Mouse (Mus musculus): Measurements from ENCODE around the gene Slc23a4. TPM values are rescaled to one million over a fixed set of nuclear protein-coding genes. Genes with fewer than 3 reads are reported as not detected.

Gene Slc23a4
- polyA plus RNA-seq, 1 experiment from 2014 or later: 0.25 TPM

- H3K4me3 ChIP-seq: no peak overlapping the region
- DNase-seq (ENCODE audit: low spot score): no peak
- H3K27ac ChIP-seq (replicated peaks): no peak overlapping the region
- H3K27me3 ChIP-seq (ENCODE audit: low read depth, poor library complexity, severe bottlenecking): peaks cover 20% of the 10 kb centered on the region; the same call in 1 of the 2 replicates
- no peaks in the 10 kb centered on the region for H3K36me3 ChIP-seq
- H3K9me3 ChIP-seq (replicated peaks): peaks cover 6% of the 10 kb centered on the region; the same call in 1 of the 2 replicates
- WGBS: 80% methylated on average over 7 of the region's 7 CpGs
- H3K4me1 ChIP-seq: peaks cover 22% of the 10 kb centered on the region
Measured at GRCm38 (mm10) chr6:34951956-34952667, 36.1 kb downstream of the Slc23a4 start.

DNA sequence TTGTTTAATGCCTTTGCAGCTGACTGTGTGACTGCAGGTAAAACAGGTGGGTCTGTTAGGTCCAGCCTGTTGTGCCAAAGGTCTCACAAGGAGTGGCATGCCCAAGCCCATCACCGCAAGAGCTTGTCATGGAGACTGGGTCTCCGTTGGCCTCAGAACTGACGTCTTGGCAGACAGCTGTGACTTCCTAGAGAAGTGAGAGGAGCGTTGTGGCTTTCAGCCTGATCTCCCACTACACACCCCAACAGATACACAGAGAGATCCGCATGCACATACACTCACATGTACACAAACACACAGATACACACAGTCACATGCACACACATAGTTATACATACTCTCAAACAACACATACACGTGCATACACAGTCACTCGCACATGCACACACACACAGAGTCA lies 36.7 kb downstream of the Slc23a4 start:
- no peak for DNase-seq (ENCODE audit: low spot score)
- Histone ChIP-seq H3K36me3 (no peaks in the 10 kb centered on the region), H3K27me3 (ENCODE audit: low read depth, poor library complexity, severe bottlenecking) (peaks cover 20% of the 10 kb centered on the region; the same call in 1 of the 2 replicates), H3K4me3 (no peak overlapping the region), H3K4me1 (peaks cover 22% of the 10 kb centered on the region), H3K27ac (replicated peaks) (no peak overlapping the region), H3K9me3 (replicated peaks) (peaks cover 6% of the 10 kb centered on the region; the same call in 1 of the 2 replicates)
- 87% methylated on average over 7 of the region's 7 CpGs for WGBS

GRCm38 (mm10) chr6:34948461-34948860 lies 39.7 kb downstream of the Slc23a4 start:
- WGBS: 17% methylated on average over 11 of the region's 11 CpGs
- peaks cover 16% of the 10 kb centered on the region for H3K4me1 ChIP-seq
- peaks cover 6% of the 10 kb centered on the region; the same call in 1 of the 2 replicates for H3K9me3 ChIP-seq (replicated peaks)
- H3K4me3 ChIP-seq: peak overlapping the region; percentile 45
- no peaks in the 10 kb centered on the region for H3K36me3 ChIP-seq
- DNase-seq (ENCODE audit: low spot score): no peak
- H3K27ac ChIP-seq (replicated peaks): no peak overlapping the region
- peaks cover 20% of the 10 kb centered on the region; the same call in 1 of the 2 replicates for H3K27me3 ChIP-seq (ENCODE audit: low read depth, poor library complexity, severe bottlenecking)

DNA sequence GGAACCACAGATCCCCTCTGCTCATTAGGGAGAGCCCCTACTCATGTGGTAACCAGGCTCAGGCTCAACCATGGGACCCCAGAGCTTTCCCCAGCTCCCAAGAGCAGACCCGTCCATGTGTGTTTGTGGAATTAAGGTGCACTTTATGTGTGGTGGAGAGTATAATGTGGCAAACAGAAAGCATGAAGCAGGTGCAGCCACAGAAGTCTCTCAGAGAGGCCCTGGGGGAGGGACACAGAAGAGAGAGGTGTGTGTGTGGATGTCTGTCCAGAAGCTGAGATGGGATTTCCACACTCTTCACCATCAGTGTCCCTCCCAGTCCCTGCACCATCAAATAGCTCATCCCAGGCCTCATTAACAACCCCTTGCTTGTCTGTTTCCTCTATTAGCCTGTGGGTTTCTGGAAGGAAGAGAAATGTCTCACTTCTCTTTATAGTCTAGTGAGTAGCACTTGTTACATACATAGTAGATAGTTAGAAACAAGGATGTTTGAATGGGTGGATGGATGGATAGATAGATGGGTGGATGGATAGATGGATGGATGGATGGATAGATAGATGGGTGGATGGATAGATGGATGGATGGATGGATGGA lies 41.6 kb downstream of the Slc23a4 start:
- WGBS: 85% methylated on average over 1 of the region's 1 CpGs
- Histone ChIP-seq H3K4me1 (peaks cover 19% of the 10 kb centered on the region), H3K9me3 (replicated peaks) (peaks cover 6% of the 10 kb centered on the region; the same call in 1 of the 2 replicates), H3K27me3 (ENCODE audit: low read depth, poor library complexity, severe bottlenecking) (peaks cover 20% of the 10 kb centered on the region; the same call in 1 of the 2 replicates), H3K4me3 (no peak overlapping the region), H3K36me3 (no peaks in the 10 kb centered on the region), H3K27ac (replicated peaks) (no peak overlapping the region)
- no peak for DNase-seq (ENCODE audit: low spot score)

GRCm38 (mm10) chr6:34943499-34943898 lies 44.7 kb downstream of the Slc23a4 start:
- no peak for DNase-seq (ENCODE audit: low spot score)
- 79% methylated on average over 5 of the region's 5 CpGs for WGBS
- 0 out of 2 replicates have a peak, but pooled peaks cover 4% of the 10 kb centered on the region for H3K27me3 ChIP-seq (ENCODE audit: low read depth, poor library complexity, severe bottlenecking)
- no peak overlapping the region for H3K27ac ChIP-seq (replicated peaks)
- peaks cover 22% of the 10 kb centered on the region for H3K4me1 ChIP-seq
- H3K4me3 ChIP-seq: no peak overlapping the region
- peaks cover 6% of the 10 kb centered on the region; the same call in 1 of the 2 replicates for H3K9me3 ChIP-seq (replicated peaks)
- H3K36me3 ChIP-seq: no peaks in the 10 kb centered on the region

- no peak for DNase-seq (ENCODE audit: low spot score)
Measured at GRCm38 (mm10) chr6:34942446-34942845, 45.8 kb downstream of the Slc23a4 start.

GRCm38 (mm10) chr6:34941496-34941895 lies 46.7 kb downstream of the Slc23a4 start:
- WGBS: 64% methylated on average over 2 of the region's 2 CpGs
- Histone ChIP-seq H3K4me3 (no peak overlapping the region), H3K9me3 (replicated peaks) (no peaks in the 10 kb centered on the region), H3K27me3 (ENCODE audit: low read depth, poor library complexity, severe bottlenecking) (no peaks in the 10 kb centered on the region), H3K4me1 (peaks cover 20% of the 10 kb centered on the region), H3K36me3 (no peaks in the 10 kb centered on the region), H3K27ac (replicated peaks) (no peak overlapping the region)
- no peak for DNase-seq (ENCODE audit: low spot score)

More at GRCm38 (mm10) chr6:34942446-34942845, 45.8 kb downstream of the Slc23a4 start:
- Histone ChIP-seq H3K27ac (replicated peaks) (no peak overlapping the region), H3K36me3 (no peaks in the 10 kb centered on the region), H3K27me3 (ENCODE audit: low read depth, poor library complexity, severe bottlenecking) (no peaks in the 10 kb centered on the region), H3K4me3 (no peak overlapping the region), H3K4me1 (peaks cover 20% of the 10 kb centered on the region), H3K9me3 (replicated peaks) (peaks cover 4% of the 10 kb centered on the region; the same call in 1 of the 2 replicates)
- 89% methylated on average over 9 of the region's 9 CpGs for WGBS

- WGBS: 88% methylated on average over 8 of the region's 8 CpGs
- Histone ChIP-seq H3K4me3 (no peak overlapping the region), H3K4me1 (peaks cover 15% of the 10 kb centered on the region), H3K36me3 (no peaks in the 10 kb centered on the region), H3K27ac (replicated peaks) (no peak overlapping the region), H3K27me3 (ENCODE audit: low read depth, poor library complexity, severe bottlenecking) (no peaks in the 10 kb centered on the region), H3K9me3 (replicated peaks) (no peaks in the 10 kb centered on the region)
- no peak for DNase-seq (ENCODE audit: low spot score)
Measured at GRCm38 (mm10) chr6:34939451-34939850, 48.8 kb downstream of the Slc23a4 start.

DNA sequence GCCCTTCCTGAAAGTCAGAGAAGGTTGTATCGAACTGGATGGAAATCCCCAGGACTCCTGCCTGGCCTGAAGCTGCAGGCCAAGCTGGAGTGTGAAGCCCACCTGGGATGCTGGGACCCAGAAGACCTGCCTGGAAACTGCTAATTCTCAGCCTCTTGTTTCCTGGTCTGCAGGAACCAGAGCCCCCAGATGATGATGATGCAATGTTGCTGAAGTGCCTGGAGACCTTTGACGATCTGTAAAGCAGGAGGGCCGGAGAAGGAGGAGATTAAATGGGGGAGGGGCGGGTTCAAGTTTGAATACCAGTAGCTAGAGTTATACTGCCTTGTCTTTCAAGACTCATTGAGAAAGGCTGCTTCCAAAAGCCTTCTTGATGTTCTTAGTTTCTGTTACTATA lies 49.3 kb downstream of the Slc23a4 start:
- H3K4me3 ChIP-seq: no peak overlapping the region
- H3K36me3 ChIP-seq: no peaks in the 10 kb centered on the region
- H3K4me1 ChIP-seq: peaks cover 11% of the 10 kb centered on the region
- no peaks in the 10 kb centered on the region for H3K27me3 ChIP-seq (ENCODE audit: low read depth, poor library complexity, severe bottlenecking)
- DNase-seq (ENCODE audit: low spot score): no peak
- 51% methylated on average over 4 of the region's 4 CpGs for WGBS
- H3K27ac ChIP-seq (replicated peaks): no peak overlapping the region
- no peaks in the 10 kb centered on the region for H3K9me3 ChIP-seq (replicated peaks)

GRCm38 (mm10) chr6:34938280-34938928 lies 49.8 kb downstream of the Slc23a4 start:
- H3K4me3 ChIP-seq: no peak overlapping the region
- no peaks in the 10 kb centered on the region for H3K9me3 ChIP-seq (replicated peaks)
- peaks cover 11% of the 10 kb centered on the region for H3K4me1 ChIP-seq
- H3K27me3 ChIP-seq (ENCODE audit: low read depth, poor library complexity, severe bottlenecking): no peaks in the 10 kb centered on the region
- 79% methylated on average over 7 of the region's 7 CpGs for WGBS
- no peaks in the 10 kb centered on the region for H3K36me3 ChIP-seq
- DNase-seq (ENCODE audit: low spot score): no peak
- H3K27ac ChIP-seq (replicated peaks): no peak overlapping the region

DNA sequence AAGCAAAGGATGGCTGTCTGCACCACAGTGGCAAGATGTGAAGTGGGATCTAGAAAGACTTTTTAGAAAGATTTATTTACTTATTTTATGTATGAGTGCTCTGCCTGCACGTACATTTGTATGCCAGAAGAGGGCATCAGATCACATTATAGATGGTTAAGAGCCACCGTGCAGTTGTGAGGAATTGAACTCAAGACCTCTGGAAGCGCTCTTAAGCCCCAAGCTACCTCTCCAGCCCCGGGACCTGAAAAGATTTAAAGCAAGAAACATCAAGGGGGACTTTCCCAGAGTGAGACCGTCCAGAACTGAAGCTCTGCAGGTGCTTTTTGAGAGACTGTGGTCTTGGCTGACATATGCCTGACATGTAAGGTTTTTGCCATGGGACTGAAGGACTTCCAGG lies 51.5 kb downstream of the Slc23a4 start:
- WGBS: 74% methylated on average over 5 of the region's 5 CpGs
- Histone ChIP-seq H3K27ac (replicated peaks) (no peak overlapping the region), H3K4me3 (no peak overlapping the region), H3K9me3 (replicated peaks) (no peaks in the 10 kb centered on the region), H3K4me1 (peaks cover 10% of the 10 kb centered on the region), H3K27me3 (ENCODE audit: low read depth, poor library complexity, severe bottlenecking) (no peaks in the 10 kb centered on the region), H3K36me3 (no peaks in the 10 kb centered on the region)
- DNase-seq (ENCODE audit: low spot score): no peak

- WGBS: 81% methylated on average over 1 of the region's 1 CpGs
- no peak for DNase-seq (ENCODE audit: low spot score)
- no peaks in the 10 kb centered on the region for H3K36me3 ChIP-seq
- H3K27ac ChIP-seq (replicated peaks): no peak overlapping the region
- no peaks in the 10 kb centered on the region for H3K9me3 ChIP-seq (replicated peaks)
- no peaks in the 10 kb centered on the region for H3K4me1 ChIP-seq
- no peaks in the 10 kb centered on the region for H3K27me3 ChIP-seq (ENCODE audit: low read depth, poor library complexity, severe bottlenecking)
- H3K4me3 ChIP-seq: no peak overlapping the region
Measured at GRCm38 (mm10) chr6:34932633-34933032, 55.6 kb downstream of the Slc23a4 start.

DNA sequence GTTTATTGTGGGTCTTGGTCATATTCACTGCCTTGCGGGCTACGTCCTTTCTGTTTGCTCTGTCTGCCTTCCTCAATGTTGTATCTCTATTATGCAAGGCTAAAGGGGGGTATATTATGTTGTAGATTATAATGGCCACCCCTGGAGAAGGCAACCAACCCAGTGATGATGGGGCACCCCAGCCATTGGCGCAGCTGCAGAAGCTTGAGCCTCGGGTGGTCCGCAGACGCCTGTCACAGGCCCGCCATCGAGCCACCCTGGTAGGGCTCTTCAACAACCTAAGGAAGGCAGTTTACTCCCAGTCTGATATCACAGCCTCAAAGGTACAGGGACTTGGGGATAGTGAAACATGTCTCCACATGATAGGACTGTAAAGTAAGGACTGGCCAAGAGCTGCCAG lies 60.6 kb downstream of the Slc23a4 start:
- WGBS: 93% methylated on average over 8 of the region's 8 CpGs
- no peaks in the 10 kb centered on the region for H3K36me3 ChIP-seq
- no peaks in the 10 kb centered on the region for H3K27me3 ChIP-seq (ENCODE audit: low read depth, poor library complexity, severe bottlenecking)
- no peaks in the 10 kb centered on the region for H3K9me3 ChIP-seq (replicated peaks)
- H3K27ac ChIP-seq (replicated peaks): no peak overlapping the region
- H3K4me1 ChIP-seq: no peaks in the 10 kb centered on the region
- DNase-seq (ENCODE audit: low spot score): no peak
- no peak overlapping the region for H3K4me3 ChIP-seq
